Mouse (Mus musculus) layer of hippocampus, adult 8-10 months (tissue): ENCODE data around the gene Mcl1. TPM values are rescaled to one million over a fixed set of nuclear protein-coding genes. Genes with fewer than 3 reads are reported as not detected.
A peak's percentile ranks its signal among the peaks of the same experiment; 100 is the strongest.
"Not testable (repeated sequence)": the region's sequence is repeated elsewhere in the genome, so short reads cannot be mapped to it uniquely, and the experiment has no call there.

Source experiments
- DNase-seq, 2 experiments: peaks; one replicate each; pipeline ENCODE4 v3.0.0; 2022; ENCODE audit warnings: low spot score in 2 of 2
- total RNA-seq, 4 experiments: library from RNA; stranded (reverse); gene quantifications; 2 replicates each; pipeline ENCODE4 v1.2.4; 2022

The Mcl1 gene
- total RNA-seq, 4 experiments from 2014 or later: 55.1 to 73.6 (median 61.1) TPM

DNA sequence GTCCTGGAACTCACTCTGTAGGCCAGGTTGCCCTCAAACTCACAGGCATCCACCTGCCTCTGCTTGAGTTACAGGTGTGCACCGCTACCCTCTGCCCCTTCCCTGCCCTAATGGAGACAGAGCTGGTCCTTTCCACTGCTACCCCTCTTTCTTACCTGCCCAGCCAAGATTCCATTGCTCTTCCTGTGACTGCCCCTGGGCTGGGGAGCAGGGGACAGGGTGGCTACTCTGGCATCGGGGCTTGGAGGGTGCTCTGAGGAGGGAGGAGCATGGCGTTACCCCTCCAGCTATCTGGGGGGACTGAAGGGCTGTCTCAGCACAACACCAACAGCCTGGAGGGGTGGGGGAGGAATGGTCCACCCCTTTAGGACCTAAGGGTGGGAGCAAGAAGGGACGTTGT lies 26.7 kb downstream of the Mcl1 start:
- DNase-seq: no peak

GRCm38 (mm10) chr3:95685701-95686100 lies 27.1 kb downstream of the Mcl1 start:
- no peak for DNase-seq

GRCm38 (mm10) chr3:95686492-95687167 lies 28.0 kb downstream of the Mcl1 start:
- DNase-seq: no peak

- no peak for DNase-seq
Observed at GRCm38 (mm10) chr3:95687168-95687523, 28.6 kb downstream of the Mcl1 start.

- no peak for DNase-seq
Observed at GRCm38 (mm10) chr3:95687524-95688421, 29.2 kb downstream of the Mcl1 start, which contains the start of gene Adamtsl4. Adamtsl4 (minus strand) TSS chr3:95687917.

DNA sequence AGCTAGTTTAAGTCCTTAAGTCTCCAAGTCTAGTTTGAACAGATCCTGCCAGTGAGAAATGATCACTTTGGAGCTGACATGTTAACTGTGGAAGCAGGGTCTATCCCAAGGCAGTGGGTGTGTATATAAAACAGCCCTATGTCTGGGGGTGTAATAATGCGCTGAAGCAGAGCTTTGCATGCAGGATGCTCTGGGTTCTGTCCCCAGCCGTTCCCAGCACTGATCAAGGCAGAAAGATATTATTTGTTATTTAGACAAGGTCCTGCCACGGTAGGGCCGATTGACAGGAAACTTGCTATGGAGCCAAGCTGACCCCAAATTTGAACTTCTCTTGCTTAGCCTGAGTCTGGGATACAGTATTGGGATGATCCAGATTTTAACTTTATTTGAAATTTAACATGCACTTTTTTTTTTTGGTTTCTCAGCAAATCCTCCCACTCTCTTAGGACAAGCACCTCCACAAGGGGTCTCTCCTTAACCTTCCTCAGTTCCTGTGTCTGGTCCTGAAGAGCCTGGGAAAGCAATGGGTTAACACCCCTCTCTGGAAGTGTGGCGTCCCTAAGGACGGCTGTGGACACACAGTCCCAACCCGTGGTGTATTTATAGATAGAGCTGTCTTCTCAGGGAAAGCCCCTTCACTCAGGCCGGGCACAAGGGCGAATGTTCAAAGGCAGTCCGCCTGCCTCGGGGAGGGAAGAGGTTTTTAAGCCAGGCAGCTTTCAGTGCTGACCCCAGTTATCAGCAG lies 30.8 kb downstream of the Mcl1 start:
- DNase-seq: no peak

- DNase-seq: no peak
Observed at GRCm38 (mm10) chr3:95689940-95690339, 31.4 kb downstream of the Mcl1 start.

DNA sequence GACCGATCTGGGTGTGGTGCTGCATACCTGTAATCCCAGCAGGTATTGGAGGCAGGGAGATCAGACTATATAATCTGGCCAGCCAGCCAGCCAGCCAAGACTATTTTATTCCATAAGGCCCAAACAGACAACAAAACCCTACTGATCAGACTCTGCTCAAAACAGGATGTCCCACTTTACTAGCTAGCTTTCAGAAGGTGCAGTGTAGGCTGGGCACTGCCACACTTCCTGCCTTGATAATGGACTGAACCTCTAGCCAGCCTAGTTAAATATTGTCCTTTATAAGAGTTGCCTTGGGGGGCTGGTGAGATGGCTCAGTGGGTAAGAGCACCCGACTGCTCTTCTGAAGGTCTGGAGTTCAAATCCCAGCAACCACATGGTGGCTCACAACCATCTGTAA lies 32.0 kb downstream of the Mcl1 start:
- not testable (repeated sequence) for DNase-seq

DNA sequence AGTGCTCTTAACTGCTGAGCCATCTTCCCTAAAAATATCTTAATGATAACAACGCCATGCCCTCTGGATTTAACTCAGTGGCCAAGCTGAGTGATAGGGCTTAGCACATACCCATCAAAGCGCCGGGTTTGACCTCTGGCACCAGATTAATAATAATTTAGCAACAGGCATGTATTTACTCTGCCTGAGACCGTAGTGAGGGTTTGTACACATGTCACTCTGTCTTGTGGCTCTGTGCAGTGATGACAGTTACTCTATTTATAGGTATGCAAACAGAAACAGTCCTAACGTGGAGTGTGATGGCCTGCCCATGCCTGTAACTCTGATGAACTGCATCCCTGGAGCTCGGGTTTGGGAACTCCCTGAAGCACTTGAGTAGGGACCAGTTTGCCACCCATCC lies 34.1 kb downstream of the Mcl1 start:
- DNase-seq: no peak

GRCm38 (mm10) chr3:95693821-95694807 lies 35.5 kb downstream of the Mcl1 start:
- no peak for DNase-seq

GRCm38 (mm10) chr3:95694808-95695703 lies 36.5 kb downstream of the Mcl1 start:
- no peak for DNase-seq

GRCm38 (mm10) chr3:95695796-95696195 lies 37.2 kb downstream of the Mcl1 start:
- DNase-seq: no peak

GRCm38 (mm10) chr3:95696360-95696759 lies 37.8 kb downstream of the Mcl1 start:
- no peak for DNase-seq

DNA sequence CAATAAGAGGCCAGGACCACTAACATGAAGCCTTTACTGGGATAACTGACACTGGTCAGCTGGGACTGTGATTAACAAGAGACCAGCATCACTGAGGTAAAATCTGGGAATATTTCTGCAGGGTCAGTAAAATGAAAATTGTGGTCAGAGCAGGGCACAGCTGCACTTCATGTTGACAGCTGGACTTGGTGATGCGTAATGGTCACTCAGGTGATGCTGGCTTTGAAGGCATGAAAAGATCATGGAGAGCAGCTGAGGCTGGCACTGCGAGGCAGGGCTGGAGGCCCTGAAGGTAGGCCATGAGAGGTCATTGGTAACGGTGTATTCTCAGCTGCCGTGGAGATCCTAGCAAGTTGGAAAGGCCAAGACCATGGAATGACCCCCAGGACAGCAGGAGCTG lies 39.7 kb downstream of the Mcl1 start:
- DNase-seq: no peak

GRCm38 (mm10) chr3:95700233-95700681 lies 41.7 kb downstream of the Mcl1 start:
- no peak for DNase-seq

GRCm38 (mm10) chr3:95701085-95701484 lies 42.5 kb downstream of the Mcl1 start:
- no peak for DNase-seq

DNA sequence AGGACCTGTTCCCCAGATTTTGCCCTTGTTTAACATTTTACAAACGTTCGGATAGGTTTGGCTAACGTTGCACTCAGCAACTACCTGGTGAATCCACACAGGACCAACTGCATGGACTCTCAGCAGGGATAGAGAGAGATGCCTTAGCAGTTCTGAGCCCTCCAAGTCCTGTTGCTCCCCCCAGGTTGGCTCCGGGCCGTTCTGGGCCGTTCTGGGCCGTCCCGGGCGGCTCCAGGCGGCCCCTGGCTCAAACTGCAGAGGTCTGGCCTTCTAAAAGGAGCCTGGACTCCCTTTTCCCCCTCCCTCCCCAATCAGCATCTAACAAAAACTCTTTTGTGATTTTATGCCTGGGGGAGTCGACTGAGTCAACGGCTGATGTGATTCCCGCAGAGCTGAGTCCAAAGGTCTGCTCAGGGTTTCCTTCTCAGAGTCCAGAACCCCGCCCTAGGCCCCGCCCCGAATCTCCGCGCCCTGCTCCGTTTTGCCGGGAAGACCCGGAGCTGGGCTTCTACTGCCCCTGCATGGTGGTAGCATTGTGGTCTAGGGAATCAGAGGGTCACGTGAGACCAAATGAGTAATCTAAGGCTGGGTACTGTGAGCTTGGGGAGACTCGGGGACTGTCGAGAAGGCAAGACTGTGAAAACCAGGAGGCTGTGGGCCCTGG lies 43.4 kb downstream of the Mcl1 start:
- DNase-seq: peak; percentile 50 to 66

DNA sequence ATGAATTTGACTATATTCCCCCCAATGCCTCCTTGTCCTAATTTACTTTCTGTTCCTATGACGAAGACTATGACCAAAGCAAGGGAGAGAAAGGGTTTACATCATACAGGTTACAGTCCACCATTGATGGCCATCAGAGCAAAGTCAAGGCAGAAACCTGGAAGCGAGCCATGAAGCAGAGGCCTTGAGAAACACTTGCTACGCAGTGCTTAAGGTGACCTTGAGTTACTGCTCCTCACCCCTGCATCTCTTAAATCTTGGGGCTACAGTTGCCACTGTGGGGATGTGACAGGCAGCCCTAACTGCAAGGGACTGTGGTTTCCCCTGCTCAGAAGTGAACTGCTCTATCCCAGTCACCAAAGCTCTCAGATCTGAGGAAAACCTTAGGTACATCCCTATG lies 44.7 kb downstream of the Mcl1 start:
- DNase-seq: no peak

- DNase-seq: no peak
Observed at GRCm38 (mm10) chr3:95704612-95705011, 46.0 kb downstream of the Mcl1 start.
